ENCODE assay signal across 8 mouse cellular contexts in the genomic region with DNA sequence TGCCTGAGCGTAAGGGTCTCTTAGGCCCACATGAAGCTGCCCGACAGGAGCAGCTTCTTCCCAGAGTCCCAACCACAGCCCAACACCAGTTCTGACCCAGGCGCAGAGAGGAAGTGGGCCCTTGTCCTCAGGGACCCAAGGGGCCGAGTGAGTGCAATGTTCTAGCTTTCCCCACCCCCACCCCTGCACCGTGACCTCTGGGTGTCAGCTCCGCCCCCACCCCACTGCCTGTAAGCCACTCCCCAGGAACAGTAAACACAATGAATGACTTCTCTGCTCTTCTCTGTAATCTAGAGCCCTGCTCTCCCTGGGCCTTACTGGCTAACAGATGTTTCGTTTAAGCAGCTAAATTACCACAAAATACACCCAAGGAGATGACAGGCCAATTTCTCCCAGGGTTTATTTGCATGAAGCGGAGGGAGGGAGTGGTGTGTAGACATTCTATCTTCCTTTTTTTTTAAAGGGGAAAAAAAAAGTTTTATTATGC. TPM values are rescaled to one million over a fixed set of nuclear protein-coding genes. Genes with fewer than 3 reads are reported as not detected.
DNase-seq lines count a peak whose midpoint lies in the region; ATAC-seq and TF ChIP-seq lines count a peak whose summit lies in the region.

No protein-coding gene starts in this region.

- H3K27ac ChIP-seq in hindbrain, embryonic 12.5 days: peak overlapping the region; percentile 86
- peak overlapping the region; percentile 80 for H3K27ac ChIP-seq in liver, embryonic 11.5 days (ENCODE audit: low read depth, low read length)
- H3K27ac ChIP-seq in midbrain, postnatal 0 days (ENCODE audit: low read depth, low read length): no peak overlapping the region

- H3K9ac ChIP-seq in hindbrain, embryonic 12.5 days: no peak overlapping the region
- H3K9ac ChIP-seq in liver, embryonic 11.5 days (ENCODE audit: low read depth, low read length): no peak overlapping the region
- H3K9ac ChIP-seq in midbrain, postnatal 0 days (replicated peaks; ENCODE audit: low read length, poor library complexity, severe bottlenecking): no peak overlapping the region

- H3K9me3 ChIP-seq in hindbrain, embryonic 12.5 days (replicated peaks): no peaks in the 10 kb centered on the region
- no peaks in the 10 kb centered on the region for H3K9me3 ChIP-seq in liver, embryonic 11.5 days (ENCODE audit: control insufficient read depth, low read length)
- no peaks in the 10 kb centered on the region for H3K9me3 ChIP-seq in midbrain, postnatal 0 days (ENCODE audit: low read length)

- WGBS in hindbrain, embryonic 12.5 days: 5% methylated on average over 8 of the region's 8 CpGs
- 9% methylated on average over 8 of the region's 8 CpGs for WGBS in liver, embryonic 11.5 days
- 26% methylated on average over 8 of the region's 8 CpGs for WGBS in midbrain, postnatal 0 days

- H3K4me1 ChIP-seq in hindbrain, embryonic 12.5 days: peaks cover 86% of the 10 kb centered on the region
- H3K4me1 ChIP-seq in liver, embryonic 11.5 days (replicated peaks; ENCODE audit: control insufficient read depth, insufficient read depth, low read length): peaks cover 65% of the 10 kb centered on the region
- peaks cover 22% of the 10 kb centered on the region for H3K4me1 ChIP-seq in midbrain, postnatal 0 days (ENCODE audit: insufficient read depth, low read length)

- ATAC-seq in hindbrain, embryonic 12.5 days (ENCODE audit: low FRiP score): no peak
- peak; percentile 80 for ATAC-seq in liver, embryonic 11.5 days (replicated peaks; ENCODE audit: low FRiP score)
- ATAC-seq in midbrain, postnatal 0 days (ENCODE audit: low FRiP score): no peak

- H3K27me3 ChIP-seq in hindbrain, embryonic 12.5 days: no peaks in the 10 kb centered on the region
- no peaks in the 10 kb centered on the region for H3K27me3 ChIP-seq in liver, embryonic 11.5 days (replicated peaks; ENCODE audit: control insufficient read depth, insufficient read depth, low read length)
- no peaks in the 10 kb centered on the region for H3K27me3 ChIP-seq in midbrain, postnatal 0 days (ENCODE audit: insufficient read depth, low read length)

- peak overlapping the region; percentile 30 for H3K4me2 ChIP-seq in hindbrain, embryonic 12.5 days (replicated peaks)
- peak overlapping the region; percentile 49 for H3K4me2 ChIP-seq in liver, embryonic 11.5 days
- H3K4me2 ChIP-seq in midbrain, postnatal 0 days (ENCODE audit: low read depth, low read length, poor library complexity, severe bottlenecking): no peak overlapping the region

- intact Hi-C loops in left cerebral cortex, postnatal 25 days (cut with DNase I): no loop called here

- no peak for TF ChIP-seq CTCF in midbrain, postnatal 0 days (IDR thresholded peaks at IDR 0.05)

- DNase-seq in CD4-positive helper T cell, adult 2 months (ENCODE audit: low read depth, low spot score): peak; percentile 42
- DNase-seq in embryo, embryonic 10.5 days (ENCODE audit: low spot score): peak; percentile 75
- peak; percentile 71 for DNase-seq in liver, embryonic 11.5 days (ENCODE audit: low spot score)
- peak; percentile 35 for DNase-seq in midbrain, postnatal 0 days (ENCODE audit: low spot score)
- no peak for DNase-seq in left cerebral cortex, postnatal 25 days (ENCODE audit: low spot score in 2 of 2)
- DNase-seq in adrenal gland, postnatal 4 days (ENCODE audit: low spot score in 2 of 2): no peak
- DNase-seq in ovary, postnatal 14 days (ENCODE audit: low spot score): no peak

- no peaks in the 10 kb centered on the region for H3K36me3 ChIP-seq in hindbrain, embryonic 12.5 days
- no peaks in the 10 kb centered on the region for H3K36me3 ChIP-seq in liver, embryonic 11.5 days (ENCODE audit: control insufficient read depth, insufficient read depth, low read length)
- H3K36me3 ChIP-seq in midbrain, postnatal 0 days (ENCODE audit: insufficient read depth, low read length): no peaks in the 10 kb centered on the region

- H3K4me3 ChIP-seq in hindbrain, embryonic 12.5 days: no peak overlapping the region
- no peak overlapping the region for H3K4me3 ChIP-seq in liver, embryonic 11.5 days (ENCODE audit: low read depth, low read length)
- H3K4me3 ChIP-seq in midbrain, postnatal 0 days (ENCODE audit: low read depth, low read length): no peak overlapping the region

RNA-seq across cellular contexts. Expression of a gene that starts 15.1 kb away (rescaled TPM):
- polyA plus RNA-seq in hindbrain, embryonic 12.5 days (2016; fragmentation: Nextera tagmentation; extraction: Ambion mirVana): 23.0 and 23.6 TPM in 2 replicates
- polyA plus RNA-seq in liver, embryonic 11.5 days (2014; fragmentation: Nextera tagmentation; extraction: Ambion mirVana): 6.0 and 6.6 TPM in 2 replicates
- 33.6 and 34.8 TPM in 2 replicates for total RNA-seq in midbrain, postnatal 0 days (2014; rRNA removed)
- polyA plus RNA-seq in midbrain, postnatal 0 days (2015; fragmentation: Nextera tagmentation; extraction: Ambion mirVana): 6.4 TPM in 2 replicates
- total RNA-seq in left cerebral cortex, postnatal 25 days (2021): 10 to 100 TPM; 11.0 to 11.8 TPM
- 10 to 100 TPM; 30.9 to 34.5 TPM for total RNA-seq in adrenal gland, postnatal 4 days (2021)

RNA-seq across cellular contexts. Expression of a gene that starts 30.4 kb away (rescaled TPM):
- polyA plus RNA-seq in hindbrain, embryonic 12.5 days (2016; fragmentation: Nextera tagmentation; extraction: Ambion mirVana): 18.9 and 19.3 TPM in 2 replicates
- polyA plus RNA-seq in liver, embryonic 11.5 days (2014; fragmentation: Nextera tagmentation; extraction: Ambion mirVana): 2.2 and 2.8 TPM in 2 replicates
- total RNA-seq in midbrain, postnatal 0 days (2014; rRNA removed): 32.9 and 44.2 TPM in 2 replicates
- polyA plus RNA-seq in midbrain, postnatal 0 days (2015; fragmentation: Nextera tagmentation; extraction: Ambion mirVana): 42.5 and 47.4 TPM in 2 replicates
- 10 to 100 TPM; 29.6 to 33.2 TPM for total RNA-seq in left cerebral cortex, postnatal 25 days (2021)
- 1 to 10 TPM; 7.7 to 7.8 TPM for total RNA-seq in adrenal gland, postnatal 4 days (2021)

Comparison
In these comparisons a context has a peak if more than half of its experiments do, and no peak if none do; other contexts are left out.
1. DNase-seq: peak in CD4-positive helper T cell, adult 2 months (single experiment), embryo, embryonic 10.5 days (single experiment), liver, embryonic 11.5 days (single experiment) and midbrain, postnatal 0 days (single experiment); none in left cerebral cortex, postnatal 25 days (0 of 2), adrenal gland, postnatal 4 days (0 of 2) and ovary, postnatal 14 days (single experiment).